Mouse (Mus musculus) layer of hippocampus, adult 18-20 months (tissue): ENCODE data around the gene Pidd1. TPM values are rescaled to one million over a fixed set of nuclear protein-coding genes. Genes with fewer than 3 reads are reported as not detected.

ENCODE experiments used
- DNase-seq, 2 experiments: peaks; one replicate each; pipeline ENCODE4 v3.0.0; 2022; ENCODE audit warnings: low spot score in 2 of 2
- total RNA-seq, 2 experiments: library from RNA; stranded (reverse); gene quantifications; 2 replicates each; pipeline ENCODE4 v1.2.3; 2021

Pidd1 gene
- total RNA-seq, 2 experiments from 2014 or later, result 0.69 to 1.1 TPM

- peak; percentile 72 to 88 for DNase-seq
Measured at GRCm38 (mm10) chr7:141437178-141438120, 6.4 kb downstream of the Pidd1 start, which contains the start of gene Slc25a22. Slc25a22 (minus strand) TSS chr7:141437892.

DNA sequence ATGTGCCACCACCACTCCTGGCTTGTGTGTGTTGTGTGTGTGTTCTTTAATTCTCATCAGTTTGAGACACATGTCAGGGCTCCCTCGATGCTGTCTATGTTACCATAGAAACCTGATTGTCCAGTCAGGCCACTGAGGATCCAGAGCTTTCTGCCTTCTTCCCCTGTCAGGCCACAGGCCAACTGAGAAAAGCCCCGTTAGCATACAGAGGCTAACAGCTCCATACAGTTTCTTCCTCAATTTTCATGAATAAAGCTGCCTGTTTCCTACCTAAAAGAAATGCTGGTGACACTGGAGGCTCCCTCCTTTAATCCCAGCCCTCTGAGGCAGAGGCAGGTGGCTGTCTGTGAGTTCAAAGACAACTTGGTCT, 7.3 kb downstream of the Pidd1 start:
- DNase-seq, result no peak

DNA sequence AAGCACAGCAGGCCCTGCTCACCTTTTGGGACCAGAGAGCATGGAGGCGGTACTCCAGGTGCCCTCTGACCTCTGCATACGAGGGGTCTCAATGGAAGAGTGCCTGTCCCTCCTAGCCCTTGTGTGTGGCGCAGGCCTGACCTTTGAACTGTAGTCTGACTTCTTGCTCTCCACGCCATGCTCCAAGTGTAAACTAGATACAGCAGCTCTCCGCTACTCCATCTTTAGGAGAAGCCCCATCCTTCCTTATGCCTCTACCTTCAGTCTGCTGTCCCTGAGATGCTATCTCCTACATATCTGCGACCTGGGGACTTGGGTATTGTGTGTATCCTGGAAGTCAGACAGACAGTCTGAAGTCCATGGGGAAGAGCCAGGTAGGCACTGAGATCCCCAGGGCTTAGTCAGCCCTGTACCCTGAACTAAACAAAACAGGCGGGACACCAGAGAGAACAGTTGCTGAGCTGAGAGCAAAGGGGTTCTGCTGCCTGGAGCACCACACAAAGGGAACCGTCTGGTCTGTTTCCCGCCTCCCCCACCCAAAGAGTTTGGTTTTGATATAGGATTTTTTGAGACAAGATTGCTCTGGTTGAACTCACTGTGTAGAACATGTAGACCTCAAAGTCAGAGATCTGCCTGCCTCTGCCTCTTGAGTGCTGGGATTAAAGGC, 7.8 kb downstream of the Pidd1 start:
- no peak for DNase-seq

- peak in 1 of 2 experiments; percentile 44 for DNase-seq
Measured at GRCm38 (mm10) chr7:141435129-141435855, 8.5 kb downstream of the Pidd1 start.

- DNase-seq, result peak; percentile 74 to 85
Measured at GRCm38 (mm10) chr7:141434464-141434863, 9.4 kb downstream of the Pidd1 start.

DNA sequence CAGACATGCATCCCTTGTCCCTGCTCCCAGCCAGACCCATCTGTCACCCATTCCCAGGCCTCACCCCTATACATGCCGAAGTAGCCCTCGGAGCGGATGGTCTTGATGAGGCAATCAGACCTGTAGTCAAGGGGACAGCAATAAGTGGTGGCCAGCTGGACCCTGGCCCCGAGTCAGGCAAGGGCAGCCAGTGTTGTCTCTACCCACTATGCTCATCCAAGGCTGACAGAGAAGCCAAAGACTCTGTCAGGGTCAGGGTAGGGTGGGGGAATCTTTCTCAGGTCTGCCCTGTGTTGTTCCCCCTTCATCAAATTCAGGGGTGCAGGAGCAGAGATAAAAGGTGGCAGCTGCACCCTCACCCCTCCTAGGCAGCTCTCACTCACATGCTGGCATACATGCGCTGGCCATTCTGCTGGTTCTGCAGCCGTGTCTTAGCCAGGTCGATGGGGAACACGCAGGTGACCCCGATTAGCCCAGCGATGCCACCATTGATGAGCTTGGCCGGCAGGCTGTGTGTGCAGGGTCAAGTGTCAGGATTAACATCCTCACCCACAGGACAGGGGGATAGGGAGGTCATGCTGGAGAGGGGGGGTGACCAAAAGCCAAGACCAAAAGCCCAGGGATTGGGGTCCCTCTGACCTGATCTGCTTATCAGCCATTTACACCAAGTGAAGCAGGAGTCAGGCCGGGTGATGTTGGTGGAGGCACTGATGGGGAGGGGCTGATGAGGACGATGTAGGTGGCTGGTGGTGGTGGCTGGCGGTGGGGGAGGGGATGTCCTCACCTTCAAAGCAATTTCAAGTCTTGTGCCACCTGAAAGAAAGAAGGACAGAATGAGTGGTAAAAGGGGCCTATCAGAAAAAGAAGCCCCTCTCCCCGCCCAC, 10.1 kb downstream of the Pidd1 start:
- no peak for DNase-seq

GRCm38 (mm10) chr7:141432741-141433516, 10.9 kb downstream of the Pidd1 start:
- DNase-seq, result peak in 1 of 2 experiments; percentile 49

GRCm38 (mm10) chr7:141432186-141432611, 11.6 kb downstream of the Pidd1 start:
- no peak for DNase-seq

DNA sequence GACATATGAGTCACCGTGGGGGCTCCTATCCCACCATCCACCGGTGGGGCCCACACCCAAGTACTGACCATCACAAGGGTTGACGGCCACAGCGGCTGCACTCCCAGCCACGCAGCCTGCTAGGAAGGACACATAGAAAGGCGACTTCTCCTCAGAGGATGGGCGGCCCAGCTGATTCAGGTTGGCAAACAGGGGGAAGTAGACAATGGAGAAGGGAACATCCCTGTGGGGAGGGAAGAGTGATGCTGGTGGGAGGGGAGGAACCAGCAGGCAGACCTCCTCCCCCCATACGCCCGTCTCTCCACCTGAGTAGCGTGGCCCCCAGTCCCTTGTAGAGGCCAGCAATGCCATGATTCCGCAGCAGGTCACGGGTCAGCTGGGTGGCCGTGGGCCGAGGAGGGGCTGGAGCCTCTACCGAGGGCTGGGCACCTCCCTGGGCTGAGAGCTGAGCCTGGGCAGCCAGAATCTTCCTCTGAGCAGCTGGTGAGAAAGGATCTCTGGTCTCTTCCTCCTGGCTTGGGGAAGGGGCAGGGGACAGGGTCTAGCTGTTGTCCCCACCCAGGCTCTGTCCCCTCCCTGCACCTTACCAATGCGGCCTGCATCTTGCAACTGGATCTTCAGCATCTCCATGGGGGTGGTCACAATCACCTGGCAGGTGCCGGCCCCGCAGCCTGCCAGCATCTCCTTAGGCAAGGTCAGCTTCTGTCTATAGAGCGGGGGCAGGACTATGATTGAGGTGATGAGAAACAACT, 12.2 kb downstream of the Pidd1 start:
- DNase-seq, result no peak

DNA sequence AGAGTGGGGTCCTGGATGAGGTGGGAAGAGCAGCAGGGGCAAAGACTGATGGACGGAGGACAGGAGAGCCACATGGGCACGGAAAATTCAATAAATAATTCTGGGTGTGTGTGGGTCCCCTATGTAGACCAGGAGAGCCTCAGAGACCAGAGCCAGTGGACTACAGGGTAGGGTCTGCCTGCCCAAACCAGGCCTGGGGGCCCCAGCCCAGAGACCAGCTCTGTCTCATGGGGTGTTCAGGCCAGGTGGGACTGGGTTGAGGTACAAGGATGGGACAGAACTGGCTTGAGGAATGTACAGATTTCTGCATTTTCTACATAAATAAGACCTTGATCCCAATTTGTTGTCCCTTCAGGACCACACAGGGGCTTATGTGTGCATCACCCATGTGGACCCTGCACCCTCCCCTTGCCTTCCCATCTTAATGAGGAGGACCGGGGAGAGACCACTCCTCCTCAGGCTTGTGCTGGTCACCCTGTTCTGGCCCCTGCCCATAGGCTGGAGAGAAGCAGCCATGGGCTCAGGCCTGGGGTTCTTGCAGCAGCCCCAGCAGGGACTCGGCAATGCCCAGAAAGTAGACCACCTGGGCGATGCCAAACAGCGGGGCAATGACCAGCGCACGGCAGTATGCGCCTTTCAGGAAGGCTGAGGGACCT, 13.1 kb downstream of the Pidd1 start:
- DNase-seq, result no peak

GRCm38 (mm10) chr7:141429840-141430584, 13.8 kb downstream of the Pidd1 start:
- DNase-seq, result no peak

DNA sequence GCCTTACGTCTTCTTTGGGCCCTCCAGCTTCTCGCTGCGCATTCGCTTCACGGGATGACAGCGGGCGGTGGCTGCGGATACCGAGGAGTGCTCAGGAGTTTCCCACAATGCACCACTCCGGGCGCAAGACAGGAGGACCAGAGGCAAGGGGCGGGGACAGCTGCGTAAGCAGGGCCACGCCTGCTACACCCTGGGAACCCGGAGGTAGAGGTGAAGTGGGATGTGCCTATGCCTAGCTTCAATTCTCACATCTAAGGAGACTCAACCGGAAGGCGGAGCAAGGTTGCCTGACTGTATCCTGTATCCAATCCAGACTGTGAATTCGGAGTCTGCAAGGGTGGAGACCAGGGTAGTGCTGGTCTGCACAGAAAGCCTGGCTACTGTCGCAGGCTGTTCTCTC, 14.5 kb downstream of the Pidd1 start, which contains the start of gene Cend1:
TSS of gene Cend1 (minus strand) at position 182 of the 400 bp plus-strand sequence.
- DNase-seq, result peak; percentile 89 to 92

DNA sequence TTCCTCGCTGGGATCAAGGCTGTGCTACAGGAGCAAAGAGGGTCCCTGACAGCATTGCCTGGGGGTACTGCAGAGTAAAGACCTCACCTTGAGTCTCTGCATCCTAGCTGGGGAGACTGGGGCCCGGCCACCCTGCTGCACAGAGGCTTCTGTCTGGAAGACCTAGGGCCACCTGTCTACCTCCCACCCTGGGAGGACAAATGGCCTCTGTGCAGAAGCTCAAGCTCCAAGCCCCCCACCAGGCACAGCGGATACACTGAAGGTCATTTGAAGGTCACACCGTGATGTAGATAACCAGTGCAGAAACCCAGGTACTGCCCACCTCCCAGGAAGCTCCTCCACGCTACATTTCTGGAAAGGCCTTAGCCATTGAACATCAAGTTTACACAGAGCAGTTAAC, 15.1 kb downstream of the Pidd1 start:
- DNase-seq, result no peak

DNA sequence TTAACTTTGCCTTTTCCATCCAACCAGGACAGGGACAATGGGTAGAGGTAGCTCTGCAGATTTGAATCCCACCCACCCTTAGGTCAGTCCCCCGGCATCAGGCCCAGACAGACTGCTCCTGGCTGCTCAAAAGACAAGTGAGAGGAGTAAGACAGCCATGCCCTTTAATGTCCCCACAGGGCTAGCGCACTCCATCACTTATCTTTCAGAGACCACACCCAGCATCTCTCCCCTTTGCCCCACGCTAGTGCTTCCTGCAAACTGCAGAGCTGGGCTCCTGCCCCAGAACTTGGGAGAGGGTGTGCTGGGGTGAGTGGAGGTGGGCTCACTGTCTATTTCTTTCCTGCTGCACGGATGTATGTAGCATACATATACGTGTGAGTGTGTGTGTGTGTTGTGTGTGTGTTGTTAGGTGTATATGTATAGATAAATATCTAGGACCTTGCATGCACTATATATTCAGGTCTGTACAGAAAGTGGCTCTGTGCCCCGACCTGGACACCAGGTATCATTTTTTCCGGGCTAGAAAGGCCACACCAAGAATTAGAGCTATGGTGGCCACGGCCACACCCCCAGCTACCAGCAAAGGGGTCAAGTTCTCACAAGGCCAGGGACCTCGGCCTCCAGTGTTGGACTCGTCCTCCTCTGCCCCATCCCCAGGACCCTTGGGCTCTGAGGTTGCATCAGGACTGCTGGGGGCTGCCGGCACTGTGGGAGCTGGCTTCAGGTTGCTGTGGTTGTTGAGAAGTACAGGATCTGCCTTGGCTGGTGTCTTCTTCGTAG, 16.7 kb downstream of the Pidd1 start:
- no peak for DNase-seq

- no peak for DNase-seq
Measured at GRCm38 (mm10) chr7:141423811-141424210, 20.0 kb downstream of the Pidd1 start.

DNA sequence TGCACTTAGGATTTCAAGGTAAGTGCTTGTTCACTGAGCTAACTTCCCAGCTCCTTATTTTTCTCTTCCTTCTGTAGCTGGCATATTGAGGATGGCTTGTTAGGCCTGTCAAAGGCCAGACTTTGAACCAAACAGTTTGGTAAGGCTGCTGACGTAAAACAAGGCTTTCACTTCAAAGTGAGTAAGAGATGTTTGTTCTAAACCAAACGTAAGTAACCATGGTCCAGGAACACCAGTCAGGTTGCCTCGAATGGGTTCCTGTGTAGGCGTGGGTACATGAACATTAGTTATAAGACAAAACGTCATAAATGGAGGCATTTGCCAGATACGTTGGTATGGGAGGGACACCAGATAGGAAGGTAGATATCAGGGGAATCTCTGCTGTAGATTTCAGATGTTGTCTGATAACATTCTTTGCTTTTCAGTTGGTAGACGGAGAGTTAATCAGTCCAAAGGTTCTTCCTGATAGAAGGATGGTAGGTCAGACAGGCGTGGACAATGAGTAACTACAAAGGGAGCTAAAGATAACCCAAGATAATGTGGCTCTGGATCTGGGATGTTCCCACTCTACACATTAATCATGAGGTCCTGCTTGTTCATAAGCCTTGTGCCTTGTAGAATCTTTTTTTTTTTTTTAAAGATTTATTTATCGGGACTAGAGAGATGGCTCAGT, 23.7 kb downstream of the Pidd1 start:
- DNase-seq, result no peak
